Mouse (Mus musculus) heart, embryonic 16.5 days (tissue): Measurements from ENCODE around the gene Fpgs. TPM values are rescaled to one million over a fixed set of nuclear protein-coding genes. Genes with fewer than 3 reads are reported as not detected.

Experiments used
- ATAC-seq: fragments of 200-750 bp; cut with Nextera tagmentation; replicated peaks from 2 replicates; pipeline ENCODE4 v1.8.0; 2017; ENCODE audit warnings: moderate number of reproducible peaks; ENCODE audit not compliant: insufficient read depth, low FRiP score; ENCODE audit errors: extremely low read depth
- H3K27ac ChIP-seq: fragments of 300-500 bp; sonication (generic); 2 replicates; pipeline ENCODE4 v1.5.1; 2014; ENCODE audit warnings: mild to moderate bottlenecking, low read length, control low read depth, moderate library complexity
- H3K27me3 ChIP-seq: fragments of 300-500 bp; sonication (generic); 2 replicates; pipeline ENCODE4 v1.6.1; 2014; ENCODE audit warnings: low read length, mixed read lengths; ENCODE audit not compliant: control insufficient read depth, insufficient read depth
- H3K36me3 ChIP-seq: fragments of 300-500 bp; sonication (generic); 2 replicates; pipeline ENCODE4 v1.6.1; 2014; ENCODE audit not compliant: control insufficient read depth, insufficient read depth
- H3K4me1 ChIP-seq: fragments of 300-500 bp; sonication (generic); 2 replicates; pipeline ENCODE4 v1.6.1; 2014; ENCODE audit warnings: low read length, mixed read lengths; ENCODE audit not compliant: control insufficient read depth, insufficient read depth
- H3K4me2 ChIP-seq: fragments of 300-500 bp; sonication (generic); 2 replicates; pipeline ENCODE4 v1.6.1; 2014; ENCODE audit warnings: low read depth, mild to moderate bottlenecking, control low read depth, low read length
- H3K4me3 ChIP-seq: fragments of 300-500 bp; sonication (generic); 2 replicates; pipeline ENCODE4 v1.5.1; 2014; ENCODE audit warnings: mild to moderate bottlenecking, control low read depth, low read length
- H3K9ac ChIP-seq: fragments of 300-500 bp; sonication (generic); 2 replicates; pipeline ENCODE4 v1.6.1; 2014; ENCODE audit warnings: low read length, control low read depth
- H3K9me3 ChIP-seq: fragments of 300-500 bp; sonication (generic); replicated peaks from 2 replicates; pipeline ENCODE4 v1.6.1; 2016; ENCODE audit warnings: low read length; ENCODE audit not compliant: control insufficient read depth
- WGBS: fragments of 180-500 bp; shearing (Covaris S2); extraction: QIAGEN DNeasy Blood & Tissue Kit; methylation state at CpG from one replicate; pipeline ENCODE4 v1.1.7; 2014; 5-methylcytosine and 5-hydroxymethylcytosine counted together
- polyA plus RNA-seq: library from polyadenylated mRNA; unstranded; fragments of >200 nt; fragmentation: Nextera tagmentation; extraction: Ambion mirVana; gene quantifications from 2 replicates; pipeline ENCODE4 v1.2.1, GENCODE M21; 2015

Gene Fpgs
- polyA plus RNA-seq, 1 experiment from 2014 or later = 16.9 TPM

GRCm38 (mm10) chr2:32658873-32659272 is 45.1 kb downstream of the Fpgs start:
- Histone ChIP-seq H3K4me3 (no peak overlapping the region), H3K27me3 (no peaks in the 10 kb centered on the region), H3K9ac (no peak overlapping the region), H3K9me3 (no peaks in the 10 kb centered on the region), H3K27ac (no peak overlapping the region), H3K36me3 (no peaks in the 10 kb centered on the region), H3K4me2 (no peak overlapping the region), H3K4me1 (peaks cover 36% of the 10 kb centered on the region)
- no peak for ATAC-seq
- 85% methylated on average over 2 of the region's 2 CpGs for WGBS

- ATAC-seq = peak; percentile 80
- no peaks in the 10 kb centered on the region for H3K36me3 ChIP-seq
- no peak overlapping the region for H3K4me3 ChIP-seq
- H3K4me1 ChIP-seq = peaks cover 26% of the 10 kb centered on the region
- peak overlapping the region; percentile 79 for H3K27ac ChIP-seq
- WGBS = 41% methylated on average over 12 of the region's 12 CpGs
- peak overlapping the region; percentile 46; the same call in 1 of the 2 replicates for H3K4me2 ChIP-seq
- no peak overlapping the region for H3K9ac ChIP-seq
- H3K27me3 ChIP-seq = no peaks in the 10 kb centered on the region
- H3K9me3 ChIP-seq = no peaks in the 10 kb centered on the region
These were observed 48.1 kb downstream of the Fpgs start for GRCm38 (mm10) chr2:32655826-32656225.

DNA sequence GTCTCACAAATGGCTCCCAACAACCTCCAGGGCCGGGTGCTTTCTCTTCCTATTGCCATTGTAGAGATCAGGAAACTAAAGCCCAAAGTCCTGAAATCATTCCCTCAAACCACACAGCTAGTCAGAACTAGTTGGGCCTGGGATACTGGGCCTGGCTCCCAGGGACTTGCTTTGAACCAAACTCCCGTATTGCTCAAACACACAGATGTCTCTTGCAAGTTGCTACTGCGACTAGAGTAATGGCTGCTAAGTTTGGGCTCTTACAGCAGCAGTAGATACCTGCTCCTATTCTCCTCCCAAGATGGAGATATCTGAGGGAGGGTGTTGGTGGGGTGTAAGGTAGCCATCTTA is 48.6 kb downstream of the Fpgs start:
- WGBS = 65% methylated on average over 3 of the region's 3 CpGs
- no peak; the same call in 1 of the 2 replicates for ATAC-seq
- Histone ChIP-seq H3K36me3 (no peaks in the 10 kb centered on the region), H3K9ac (no peak overlapping the region), H3K27me3 (no peaks in the 10 kb centered on the region), H3K27ac (peak overlapping the region; percentile 79), H3K4me2 (peak overlapping the region; percentile 46; the same call in 1 of the 2 replicates), H3K4me3 (no peak overlapping the region), H3K9me3 (no peaks in the 10 kb centered on the region), H3K4me1 (peaks cover 26% of the 10 kb centered on the region)

DNA sequence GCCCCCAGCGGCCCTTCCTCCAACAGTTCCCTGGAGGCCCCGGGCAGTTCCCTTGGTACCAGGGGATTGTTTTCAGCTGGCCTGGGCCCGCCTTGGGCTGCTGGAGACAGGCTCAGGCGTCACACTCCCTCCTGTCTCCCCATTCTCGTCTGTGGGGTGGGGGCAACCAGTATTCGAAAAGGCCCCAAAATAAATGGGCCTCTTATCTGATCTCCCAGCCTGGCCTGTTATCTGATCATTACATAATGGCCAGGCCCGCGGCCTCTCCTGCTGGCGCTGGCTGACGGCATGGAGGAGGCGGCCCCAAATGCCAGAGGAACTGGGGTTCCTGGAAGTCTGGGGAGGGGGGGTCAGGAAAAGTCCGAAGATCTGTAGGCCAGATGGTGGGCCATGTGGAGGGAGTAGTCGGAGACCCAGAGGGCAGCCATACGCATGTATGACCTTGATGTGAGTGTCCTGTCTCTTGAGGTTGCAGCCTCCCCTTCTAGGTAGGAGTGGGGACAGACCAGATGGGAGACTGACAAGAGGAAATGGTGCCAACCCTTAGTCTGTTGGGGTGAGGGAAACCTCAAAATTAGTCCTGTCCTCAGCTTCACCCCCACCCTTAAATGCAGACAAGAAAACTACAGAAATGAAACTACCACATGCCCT is 49.1 kb downstream of the Fpgs start:
- peaks cover 26% of the 10 kb centered on the region for H3K4me1 ChIP-seq
- ATAC-seq = no peak

DNA sequence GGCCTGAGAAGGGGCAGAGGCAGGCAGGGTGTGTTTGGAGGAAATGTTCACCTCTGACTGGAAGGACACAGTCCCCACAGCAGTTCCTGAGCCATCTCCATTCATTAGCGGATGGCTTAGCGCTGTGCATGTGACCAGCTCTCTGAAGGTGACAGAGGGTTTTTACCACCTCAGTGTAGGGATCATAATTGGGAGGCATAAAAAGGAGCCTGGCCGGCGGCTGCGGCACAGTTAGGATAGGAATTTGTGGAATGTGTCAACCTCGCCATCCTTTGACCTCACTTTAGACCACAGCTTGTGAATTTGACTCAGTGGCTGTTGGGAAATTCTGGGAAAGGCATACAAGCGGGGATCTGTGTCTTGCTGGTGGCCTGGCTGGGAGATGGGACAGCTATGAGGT is 50.2 kb downstream of the Fpgs start:
- H3K27ac ChIP-seq = peak overlapping the region; percentile 79
- H3K9ac ChIP-seq = peak overlapping the region; percentile 54
- no peaks in the 10 kb centered on the region for H3K36me3 ChIP-seq
- peak overlapping the region; percentile 7 for H3K4me3 ChIP-seq
- H3K9me3 ChIP-seq = no peaks in the 10 kb centered on the region
- no peaks in the 10 kb centered on the region for H3K27me3 ChIP-seq
- ATAC-seq = no peak
- 24% methylated on average over 7 of the region's 7 CpGs for WGBS
- peaks cover 26% of the 10 kb centered on the region for H3K4me1 ChIP-seq
- H3K4me2 ChIP-seq = peak overlapping the region; percentile 46

More for the DNA sequence above, 49.1 kb downstream of the Fpgs start:
- Histone ChIP-seq H3K4me3 (no peak overlapping the region), H3K27ac (peak overlapping the region; percentile 79), H3K9me3 (no peaks in the 10 kb centered on the region), H3K9ac (peak overlapping the region; percentile 54), H3K27me3 (no peaks in the 10 kb centered on the region), H3K4me2 (peak overlapping the region; percentile 46), H3K36me3 (no peaks in the 10 kb centered on the region)
- 48% methylated on average over 14 of the region's 14 CpGs for WGBS

DNA sequence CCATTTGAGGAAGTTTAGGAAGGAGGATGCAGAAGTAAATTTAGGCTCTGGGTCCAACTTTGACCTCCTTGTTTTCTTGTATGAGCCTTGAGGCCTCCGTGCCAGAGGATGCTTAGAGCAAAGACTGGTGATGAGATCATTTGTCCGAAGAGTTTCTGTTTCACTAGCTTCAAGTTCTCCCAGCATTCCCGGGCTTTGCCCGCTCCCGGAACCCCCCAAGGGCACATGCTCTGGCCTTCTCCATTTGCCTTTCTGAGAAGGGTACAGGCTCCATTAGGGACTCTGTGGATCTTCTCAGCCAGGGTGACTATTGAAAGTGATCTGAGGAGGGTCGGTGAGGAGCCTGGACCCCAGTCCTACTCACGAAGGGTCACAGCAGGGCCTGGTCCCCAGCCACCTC is 56.6 kb downstream of the Fpgs start:
- H3K4me3 ChIP-seq = peak overlapping the region; percentile 61
- no peaks in the 10 kb centered on the region for H3K9me3 ChIP-seq
- H3K9ac ChIP-seq = peak overlapping the region; percentile 80
- H3K36me3 ChIP-seq = no peaks in the 10 kb centered on the region
- 59% methylated on average over 7 of the region's 7 CpGs for WGBS
- H3K27ac ChIP-seq = peak overlapping the region; percentile 89
- H3K4me2 ChIP-seq = peak overlapping the region; percentile 41
- peaks cover 29% of the 10 kb centered on the region for H3K4me1 ChIP-seq
- no peak for ATAC-seq
- no peaks in the 10 kb centered on the region for H3K27me3 ChIP-seq

DNA sequence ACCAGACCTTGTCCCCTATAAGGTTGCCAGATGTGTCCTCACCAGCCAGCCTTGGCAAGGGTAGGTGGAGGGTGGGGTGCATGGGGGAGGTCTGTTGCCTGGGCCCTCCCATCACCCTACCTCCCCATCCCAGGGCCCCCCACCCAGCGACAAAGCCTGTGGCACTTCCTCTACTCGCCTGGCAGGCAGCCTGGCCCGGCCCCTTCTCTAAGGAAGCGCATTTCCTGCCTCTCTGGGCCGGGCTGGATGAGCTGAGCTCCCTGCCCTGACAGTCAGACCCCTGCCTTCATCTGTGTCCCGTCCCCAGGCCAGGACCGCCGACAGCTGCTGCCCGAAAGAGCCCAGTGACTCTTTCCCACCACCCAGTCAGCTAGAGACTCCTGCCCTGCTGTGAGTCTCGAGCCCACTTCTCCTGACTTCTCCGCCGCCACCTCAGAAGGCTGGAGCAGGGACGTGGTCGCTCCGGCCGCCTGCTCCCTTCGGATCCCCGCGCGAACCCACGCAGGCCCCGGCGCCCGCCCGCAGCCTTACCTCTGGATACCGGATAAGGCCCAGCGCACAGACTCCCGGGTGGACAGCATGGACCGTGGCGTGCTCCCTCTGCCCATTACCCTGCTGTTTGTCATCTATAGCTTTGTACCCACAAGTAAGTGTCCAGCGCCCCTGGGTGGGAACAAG is 57.4 kb downstream of the Fpgs start, which contains the start of gene Eng:
TSS of gene Eng (plus strand) at position 217 of the 678 bp plus-strand sequence.
- H3K27me3 ChIP-seq = no peaks in the 10 kb centered on the region
- H3K4me1 ChIP-seq = peaks cover 37% of the 10 kb centered on the region
- peak within 1 kb of the TSS; percentile 80 for H3K9ac ChIP-seq
- peak within 1 kb of the TSS; percentile 41 for H3K4me2 ChIP-seq
- no peaks in the 10 kb centered on the region for H3K36me3 ChIP-seq
- peak; percentile 69 for ATAC-seq
- WGBS = 41% methylated on average over 31 of the region's 31 CpGs
- peak within 1 kb of the TSS; percentile 89 for H3K27ac ChIP-seq
- no peaks in the 10 kb centered on the region for H3K9me3 ChIP-seq
- peak within 1 kb of the TSS; percentile 61 for H3K4me3 ChIP-seq

DNA sequence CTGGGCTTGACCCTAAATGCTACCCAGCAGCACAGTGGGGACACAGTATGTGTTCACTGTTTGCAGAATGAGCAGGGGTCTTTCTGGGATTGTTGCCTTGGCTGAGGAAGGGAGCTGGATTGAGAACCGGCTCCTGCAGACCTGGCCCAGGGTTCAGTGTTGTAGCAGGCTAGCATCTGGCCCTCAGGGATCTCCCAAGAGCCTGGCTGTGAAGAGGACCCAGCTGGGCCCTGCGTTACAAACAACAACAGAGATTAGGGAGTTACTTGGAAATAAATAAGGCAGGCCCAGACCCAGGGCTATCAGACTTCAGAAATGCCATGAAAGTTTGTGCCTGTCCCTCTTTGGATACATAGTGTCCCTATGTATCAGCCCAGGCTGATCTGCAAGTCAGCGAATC is 58.3 kb downstream of the Fpgs start:
- no peak overlapping the region for H3K4me3 ChIP-seq
- no peak overlapping the region for H3K4me2 ChIP-seq
- H3K36me3 ChIP-seq = no peaks in the 10 kb centered on the region
- H3K27me3 ChIP-seq = no peaks in the 10 kb centered on the region
- H3K4me1 ChIP-seq = peaks cover 40% of the 10 kb centered on the region
- H3K27ac ChIP-seq = peak overlapping the region; percentile 89
- ATAC-seq = no peak
- 60% methylated on average over 3 of the region's 3 CpGs for WGBS
- H3K9me3 ChIP-seq = no peaks in the 10 kb centered on the region
- H3K9ac ChIP-seq = no peak overlapping the region

DNA sequence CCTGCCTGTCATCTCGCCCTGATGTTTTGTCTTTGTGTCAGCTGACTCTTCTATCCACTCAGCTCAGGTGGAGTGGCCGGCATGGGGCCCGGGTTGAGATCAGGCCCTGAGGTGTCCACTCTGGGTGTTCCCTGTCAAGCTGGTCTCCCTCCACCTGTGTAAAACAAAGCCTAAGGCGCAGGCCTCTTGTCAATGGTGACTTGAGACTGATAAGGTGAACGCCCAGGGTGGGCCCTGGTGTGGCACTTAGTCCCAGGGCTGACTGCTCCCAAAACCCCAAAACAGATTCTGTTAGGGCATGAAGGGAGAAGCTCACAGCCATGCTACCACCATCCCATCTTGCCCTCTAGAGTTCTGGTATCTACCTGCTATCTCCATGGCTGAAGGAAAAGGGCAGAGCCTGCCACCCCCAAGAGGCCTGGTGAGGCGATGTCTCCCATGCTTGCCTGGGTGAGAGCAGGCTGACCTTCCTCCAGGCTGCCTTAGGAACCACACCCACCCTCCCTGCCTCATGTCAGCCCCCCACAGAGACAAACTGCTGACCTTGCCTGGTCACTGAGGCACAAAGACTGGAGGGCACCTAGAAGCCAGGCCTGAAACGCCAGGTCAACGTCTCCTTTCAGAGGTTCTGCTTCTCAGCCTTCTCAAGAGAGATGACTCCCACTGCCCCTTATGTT is 59.0 kb downstream of the Fpgs start:
- ATAC-seq = no peak
- Histone ChIP-seq H3K4me1 (peaks cover 44% of the 10 kb centered on the region), H3K4me2 (no peak overlapping the region), H3K27ac (no peak overlapping the region), H3K36me3 (no peaks in the 10 kb centered on the region), H3K9me3 (no peaks in the 10 kb centered on the region), H3K4me3 (no peak overlapping the region), H3K9ac (no peak overlapping the region), H3K27me3 (no peaks in the 10 kb centered on the region)
- 78% methylated on average over 8 of the region's 8 CpGs for WGBS
